Mouse (Mus musculus): ENCODE measurements around the gene Spin1. TPM values are rescaled to one million over a fixed set of nuclear protein-coding genes. Genes with fewer than 3 reads are reported as not detected.

Gene Spin1
- 127 TPM for polyA plus RNA-seq (2021)

GRCm38 (mm10) chr13:51100233-51101015, at the start of gene Spin1:
Spin1 (plus strand) TSS chr13:51100880.
- H3K27me3 ChIP-seq, result no peaks in the 10 kb centered on the region
- ChIA-PET POLR2A (interaction anchor here (0.6 to 1.5 kb wide), 3 partner anchors 27 to 125 kb away, joined by 3 to 9 read pairs (median 7); no protein-coding TSS in a partner anchor), CTCF (interaction anchor here (0.7 to 1.7 kb wide), 6 partner anchors 10 to 318 kb away, joined by 3 to 5 read pairs (median 3); no protein-coding TSS in a partner anchor)
- TF ChIP-seq CTCF (IDR thresholded peaks at IDR 0.05), result no peak
- in situ Hi-C loops (cut with MboI; ENCODE audit: low pct_unique_long_range_greater_than_20kb), result loop anchor here (5.0 kb wide), 1 partner anchor 317 kb away; no protein-coding TSS in a partner anchor
- peak; percentile 79 for ATAC-seq
- peak; percentile 43 for DNase-seq (ENCODE audit: low read depth, low spot score)

GRCm38 (mm10) chr13:51051016-51051415, 49.7 kb upstream of the Spin1 start:
- ChIA-PET CTCF (no interaction called here), POLR2A (no interaction called here)
- no peak for TF ChIP-seq CTCF (IDR thresholded peaks at IDR 0.05)
- ATAC-seq (no peak), DNase-seq (ENCODE audit: low read depth, low spot score) (no peak)
- in situ Hi-C loops (cut with MboI; ENCODE audit: low pct_unique_long_range_greater_than_20kb), result no loop called here
- no peaks in the 10 kb centered on the region for H3K27me3 ChIP-seq

- ChIA-PET CTCF (interaction anchor here (1.5 kb wide), 1 partner anchor 9 kb away, joined by 4 read pairs; no protein-coding TSS in a partner anchor), POLR2A (no interaction called here)
- no peak for TF ChIP-seq CTCF (IDR thresholded peaks at IDR 0.05)
- no peak for DNase-seq (ENCODE audit: low read depth, low spot score)
- in situ Hi-C loops (cut with MboI; ENCODE audit: low pct_unique_long_range_greater_than_20kb), result no loop called here
- ATAC-seq, result no peak
- no peaks in the 10 kb centered on the region for H3K27me3 ChIP-seq
Observed at GRCm38 (mm10) chr13:51052408-51052807, 48.3 kb upstream of the Spin1 start.

- in situ Hi-C loops (cut with MboI; ENCODE audit: low pct_unique_long_range_greater_than_20kb), result no loop called here
- no peaks in the 10 kb centered on the region for H3K27me3 ChIP-seq
- ATAC-seq (no peak), DNase-seq (ENCODE audit: low read depth, low spot score) (no peak)
- ChIA-PET POLR2A (no interaction called here), CTCF (no interaction called here)
- no peak for TF ChIP-seq CTCF (IDR thresholded peaks at IDR 0.05)
Observed at GRCm38 (mm10) chr13:51063024-51063423, 37.7 kb upstream of the Spin1 start.

GRCm38 (mm10) chr13:51063721-51064120, 37.0 kb upstream of the Spin1 start:
- ChIA-PET CTCF (no interaction called here), POLR2A (no interaction called here)
- no peaks in the 10 kb centered on the region for H3K27me3 ChIP-seq
- in situ Hi-C loops (cut with MboI; ENCODE audit: low pct_unique_long_range_greater_than_20kb), result no loop called here
- ATAC-seq (no peak), DNase-seq (ENCODE audit: low read depth, low spot score) (no peak)
- no peak for TF ChIP-seq CTCF (IDR thresholded peaks at IDR 0.05)

- CTCF ChIA-PET, result interaction anchor here (1.2 kb wide), 1 partner anchor 34 kb away, joined by 3 read pairs; no protein-coding TSS in a partner anchor
- H3K27me3 ChIP-seq, result no peaks in the 10 kb centered on the region
- DNase-seq (ENCODE audit: low read depth, low spot score) (no peak), ATAC-seq (no peak)
- POLR2A ChIA-PET, result no interaction called here
- no peak for TF ChIP-seq CTCF (IDR thresholded peaks at IDR 0.05)
- in situ Hi-C loops (cut with MboI; ENCODE audit: low pct_unique_long_range_greater_than_20kb), result no loop called here
Observed at GRCm38 (mm10) chr13:51064429-51064828, 36.3 kb upstream of the Spin1 start.

- ChIA-PET CTCF (interaction anchor here (1.0 to 1.7 kb wide), 7 partner anchors 22 to 347 kb away, joined by 3 to 6 read pairs (median 4); no protein-coding TSS in a partner anchor), POLR2A (interaction anchor here (1.0 to 1.6 kb wide), 4 partner anchors 28 to 120 kb away, joined by 3 to 8 read pairs (median 6); no protein-coding TSS in a partner anchor)
- in situ Hi-C loops (cut with MboI; ENCODE audit: low pct_unique_long_range_greater_than_20kb), result loop anchor here (5.0 kb wide), 1 partner anchor 54 kb away; no protein-coding TSS in a partner anchor
- TF ChIP-seq CTCF (IDR thresholded peaks at IDR 0.05), result no peak
- DNase-seq (ENCODE audit: low read depth, low spot score) (peak; percentile 42), ATAC-seq (no peak)
- H3K27me3 ChIP-seq, result no peaks in the 10 kb centered on the region
Observed at GRCm38 (mm10) chr13:51071063-51071680, 29.5 kb upstream of the Spin1 start.

- ChIA-PET CTCF (interaction anchor here (1.0 to 1.7 kb wide), 5 partner anchors 34 to 347 kb away, joined by 3 to 6 read pairs (median 4); no protein-coding TSS in a partner anchor), POLR2A (interaction anchor here (1.0 to 1.6 kb wide), 2 partner anchors 27 to 121 kb away, joined by 3 to 8 read pairs; no protein-coding TSS in a partner anchor)
- in situ Hi-C loops (cut with MboI; ENCODE audit: low pct_unique_long_range_greater_than_20kb), result loop anchor here (5.0 kb wide), 1 partner anchor 55 kb away; no protein-coding TSS in a partner anchor
- DNase-seq (ENCODE audit: low read depth, low spot score) (peak; percentile 95), ATAC-seq (peak; percentile 44)
- TF ChIP-seq CTCF (IDR thresholded peaks at IDR 0.05), result no peak
- H3K27me3 ChIP-seq, result no peaks in the 10 kb centered on the region
Observed at GRCm38 (mm10) chr13:51071763-51072276, 28.9 kb upstream of the Spin1 start.

- no peak for TF ChIP-seq CTCF (IDR thresholded peaks at IDR 0.05)
- CTCF ChIA-PET, result interaction anchor here (1.5 to 1.7 kb wide), 4 partner anchors 27 to 55 kb away, joined by 3 to 6 read pairs (median 4); no protein-coding TSS in a partner anchor
- no peaks in the 10 kb centered on the region for H3K27me3 ChIP-seq
- ATAC-seq, result peak; percentile 29
- in situ Hi-C loops (cut with MboI; ENCODE audit: low pct_unique_long_range_greater_than_20kb), result loop anchor here (5.0 kb wide), 1 partner anchor 56 kb away; no protein-coding TSS in a partner anchor
- POLR2A ChIA-PET, result interaction anchor here (0.7 to 1.0 kb wide), 2 partner anchors 17 to 27 kb away, joined by 3 read pairs; no protein-coding TSS in a partner anchor
- peak; percentile 79 for DNase-seq (ENCODE audit: low read depth, low spot score)
Observed at GRCm38 (mm10) chr13:51072917-51073843, 27.5 kb upstream of the Spin1 start.

All from Patski (cell line).